Mouse (Mus musculus) intestine, embryonic 14.5 days (tissue): ENCODE measurements at regions not wholly inside any gene's neighbourhood (a gene's known extent, or its start where the extent isn't known, plus 50 kb on each side); places are given as distances from the start of the nearest gene placed in this dataset.

Experiments
- ATAC-seq: fragments of 200-750 bp; cut with Nextera tagmentation; replicated peaks from 2 replicates; pipeline ENCODE4 v1.8.0; 2017; ENCODE audit warnings: low read depth, moderate number of reproducible peaks, moderate TSS enrichment, moderate library complexity; ENCODE audit not compliant: low FRiP score, low TSS enrichment
- DNase-seq: peaks from one replicate; pipeline ENCODE4 v3.0.0-alpha.2; 2018; ENCODE audit warnings: low spot score
- H3K27ac ChIP-seq: fragments of 300-500 bp; sonication (generic); 2 replicates; pipeline ENCODE4 v1.5.1; 2014; ENCODE audit warnings: low read depth, mild to moderate bottlenecking, control low read depth
- H3K27me3 ChIP-seq: fragments of 300-500 bp; sonication (generic); replicated peaks from 2 replicates; pipeline ENCODE4 v1.6.1; 2014; ENCODE audit warnings: low read length, control low read depth; ENCODE audit not compliant: control insufficient read depth, insufficient read depth
- H3K36me3 ChIP-seq: fragments of 300-500 bp; sonication (generic); 2 replicates; pipeline ENCODE4 v1.6.1; 2014; ENCODE audit warnings: low read length, control low read depth; ENCODE audit not compliant: control insufficient read depth, insufficient read depth
- H3K4me1 ChIP-seq: fragments of 300-500 bp; sonication (generic); replicated peaks from 2 replicates; pipeline ENCODE4 v1.6.1; 2014; ENCODE audit warnings: low read length, control low read depth, mixed read lengths; ENCODE audit not compliant: control insufficient read depth, insufficient read depth
- H3K4me2 ChIP-seq: fragments of 300-500 bp; sonication (generic); 2 replicates; pipeline ENCODE4 v1.6.1; 2014; ENCODE audit warnings: low read length
- H3K4me3 ChIP-seq: fragments of 300-500 bp; sonication (generic); 2 replicates; pipeline ENCODE4 v1.5.1; 2014; ENCODE audit warnings: low read depth, low read length, control low read depth, mixed read lengths
- H3K9ac ChIP-seq: fragments of 300-500 bp; sonication (generic); 2 replicates; pipeline ENCODE4 v1.6.1; 2014; ENCODE audit warnings: mild to moderate bottlenecking, low read length
- H3K9me3 ChIP-seq: fragments of 300-500 bp; sonication (generic); 2 replicates; pipeline ENCODE4 v1.6.1; 2016; ENCODE audit warnings: low read length, control low read depth; ENCODE audit not compliant: control insufficient read depth
- WGBS: fragments of 180-500 bp; shearing (Covaris S2); extraction: QIAGEN DNeasy Blood & Tissue Kit; methylation state at CpG from one replicate; pipeline ENCODE4 v1.1.7; 2014; 5-methylcytosine and 5-hydroxymethylcytosine counted together

DNA sequence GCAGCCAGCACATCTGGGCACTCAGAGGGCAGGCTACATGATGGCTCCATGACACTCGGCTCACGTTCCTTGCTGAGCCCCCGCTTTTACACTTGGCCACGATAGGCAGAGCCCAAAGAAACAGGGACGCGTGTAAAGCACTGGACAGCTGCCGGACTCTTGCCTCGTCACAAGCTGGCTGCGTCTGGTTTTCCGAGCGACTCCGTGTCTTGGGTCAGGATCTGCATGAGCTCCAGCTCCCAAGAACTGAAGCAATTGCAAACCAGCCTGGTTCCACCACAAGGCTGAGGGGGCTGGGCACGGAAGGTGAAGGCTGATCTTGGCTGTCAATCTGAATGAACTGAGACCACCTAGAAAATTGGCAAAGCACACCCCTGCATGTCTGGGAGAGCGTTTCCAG, 65.1 kb upstream of the Zfp423 start:
- WGBS = 87% methylated on average over 14 of the region's 14 CpGs
- H3K9me3 ChIP-seq = no peaks in the 10 kb centered on the region
- H3K4me2 ChIP-seq = no peak overlapping the region
- no peaks in the 10 kb centered on the region for H3K36me3 ChIP-seq
- no peak overlapping the region for H3K4me3 ChIP-seq
- no peak for ATAC-seq
- DNase-seq = no peak
- H3K4me1 ChIP-seq = no peaks in the 10 kb centered on the region
- no peak overlapping the region for H3K9ac ChIP-seq
- H3K27ac ChIP-seq = no peak overlapping the region
- no peaks in the 10 kb centered on the region for H3K27me3 ChIP-seq

DNA sequence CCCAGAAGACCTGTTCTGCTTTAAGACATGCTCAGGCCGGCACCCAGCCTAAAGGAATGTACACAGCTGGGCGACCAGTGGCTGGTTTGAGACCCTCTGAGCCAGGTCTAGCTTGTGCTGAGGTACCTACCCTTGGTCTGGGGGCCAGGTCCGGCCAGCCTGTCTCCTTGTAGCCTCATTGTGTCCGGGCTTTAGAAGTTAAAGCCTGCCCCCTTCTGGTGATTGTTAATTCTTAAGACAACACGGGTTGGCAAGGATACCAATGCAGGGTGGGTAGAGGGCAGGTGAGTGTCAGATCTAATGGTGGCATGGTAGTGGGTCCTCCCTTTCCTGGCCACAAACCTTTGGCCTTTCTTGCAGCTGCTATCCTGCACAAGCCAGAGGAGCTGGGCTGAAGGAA, 64.0 kb upstream of the Zfp423 start:
- no peaks in the 10 kb centered on the region for H3K4me1 ChIP-seq
- no peak overlapping the region for H3K4me2 ChIP-seq
- H3K9me3 ChIP-seq = peaks cover 2% of the 10 kb centered on the region; the same call in 1 of the 2 replicates
- 16% methylated on average over 5 of the region's 5 CpGs for WGBS
- ATAC-seq (no peak; the same call in 1 of the 2 replicates), DNase-seq (no peak)
- no peaks in the 10 kb centered on the region for H3K36me3 ChIP-seq
- no peak overlapping the region for H3K4me3 ChIP-seq
- no peaks in the 10 kb centered on the region for H3K27me3 ChIP-seq
- H3K9ac ChIP-seq = no peak overlapping the region
- no peak overlapping the region for H3K27ac ChIP-seq

DNA sequence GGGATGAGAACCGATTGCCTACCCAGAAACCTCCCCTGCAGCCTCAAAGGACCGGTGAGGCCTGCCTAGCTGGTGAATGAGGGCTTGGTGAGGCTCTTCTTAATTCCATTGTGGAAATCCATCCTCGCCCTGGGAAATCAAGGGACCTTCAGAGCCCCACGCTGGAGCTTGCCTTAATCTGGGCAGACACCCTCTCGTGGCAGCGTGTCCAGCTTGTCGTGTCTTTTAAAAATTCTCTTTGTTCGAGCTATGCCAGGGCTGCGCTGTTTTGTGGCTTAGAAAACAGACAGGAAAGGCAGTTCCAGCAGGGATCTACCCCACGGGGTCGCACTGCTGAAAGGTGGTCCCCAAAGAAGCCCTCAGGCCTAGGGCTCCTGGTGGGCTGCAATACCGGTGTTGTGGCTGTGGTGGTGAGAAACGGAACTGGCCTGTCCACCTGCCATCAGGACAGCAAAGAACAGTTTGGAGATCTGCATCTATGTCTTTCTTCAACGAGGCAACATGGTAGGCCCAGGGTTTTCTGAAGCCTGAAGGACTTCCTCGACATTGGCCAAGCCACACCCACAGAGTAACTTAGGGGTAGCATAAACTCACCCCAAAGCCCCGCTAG, 63.5 kb upstream of the Zfp423 start:
- Histone ChIP-seq H3K9ac (no peak overlapping the region), H3K27me3 (no peaks in the 10 kb centered on the region)
- no peak for DNase-seq

DNA sequence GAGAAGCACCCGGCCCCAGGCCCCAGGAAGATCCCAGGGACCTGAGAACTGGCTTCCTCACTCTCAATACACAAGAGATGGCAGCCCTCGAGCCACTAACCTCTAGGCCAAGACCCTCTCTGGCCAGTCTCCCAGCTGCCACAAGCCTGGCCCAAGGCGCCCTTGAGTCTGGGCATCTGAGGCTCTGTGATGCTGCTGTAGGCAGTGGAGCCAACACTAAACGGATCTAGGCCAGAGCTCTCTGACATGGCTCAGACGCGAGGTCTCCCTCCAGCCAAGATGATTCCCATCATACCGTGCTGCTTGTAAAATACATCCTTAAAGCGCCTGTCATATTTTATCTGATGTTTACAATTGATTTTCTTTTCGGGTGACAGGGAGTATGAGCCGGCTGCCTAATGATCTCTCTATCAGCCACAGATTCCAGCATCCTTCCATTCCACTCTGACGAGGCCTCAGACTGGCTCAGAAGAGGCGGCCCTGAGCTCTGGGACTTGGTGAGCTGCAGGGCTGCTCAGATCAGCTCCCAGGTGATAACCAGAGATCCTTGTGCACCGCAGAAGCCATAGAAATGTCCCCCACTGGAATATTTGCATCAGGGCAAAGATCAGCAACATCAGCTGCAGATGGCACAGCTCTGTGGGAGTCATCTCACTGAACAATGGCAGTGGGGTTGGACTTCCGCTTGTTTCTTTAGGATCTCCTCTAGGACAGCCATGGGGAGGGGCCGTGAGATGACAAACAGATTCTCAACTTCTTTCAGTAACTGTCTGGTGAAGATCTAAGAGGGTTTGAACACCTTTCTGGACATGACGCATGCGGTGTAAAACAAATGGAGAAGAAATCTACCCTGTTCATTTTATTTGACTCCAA, 60.1 kb upstream of the Zfp423 start:
- Histone ChIP-seq H3K4me3 (no peak overlapping the region), H3K9me3 (peaks cover 5% of the 10 kb centered on the region; the same call in 1 of the 2 replicates), H3K27ac (no peak overlapping the region), H3K36me3 (no peaks in the 10 kb centered on the region), H3K27me3 (no peaks in the 10 kb centered on the region), H3K4me2 (no peak overlapping the region), H3K9ac (no peak overlapping the region), H3K4me1 (no peaks in the 10 kb centered on the region)
- WGBS = 70% methylated on average over 17 of the region's 17 CpGs
- ATAC-seq (no peak), DNase-seq (no peak)

More for the DNA sequence above, 63.5 kb upstream of the Zfp423 start:
- WGBS = 75% methylated on average over 16 of the region's 16 CpGs
- Histone ChIP-seq H3K27ac (no peak overlapping the region), H3K4me3 (no peak overlapping the region), H3K9me3 (peaks cover 5% of the 10 kb centered on the region; the same call in 1 of the 2 replicates), H3K4me1 (no peaks in the 10 kb centered on the region), H3K4me2 (no peak overlapping the region), H3K36me3 (no peaks in the 10 kb centered on the region)
- no peak for ATAC-seq

DNA sequence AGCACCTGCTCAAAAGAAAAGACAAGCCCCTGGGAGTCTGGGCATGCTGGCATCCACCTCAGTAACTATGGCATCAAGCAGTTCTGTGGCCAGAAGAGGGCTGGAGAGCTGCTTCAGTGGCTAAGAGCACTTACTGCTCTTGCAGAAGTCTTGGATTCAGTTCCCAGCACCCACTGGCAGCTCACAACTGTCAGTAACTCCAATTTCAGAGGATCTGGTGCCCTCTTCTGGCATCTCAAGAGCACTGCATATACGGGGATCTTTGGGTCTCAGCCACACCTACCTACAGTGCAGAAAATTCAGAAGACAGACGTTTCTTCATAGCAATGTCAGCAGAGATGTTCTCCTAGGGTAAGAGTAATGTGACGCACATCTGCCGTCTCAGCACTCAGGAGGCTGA, 59.1 kb upstream of the Zfp423 start:
- Histone ChIP-seq H3K27ac (no peak overlapping the region), H3K27me3 (no peaks in the 10 kb centered on the region), H3K4me1 (no peaks in the 10 kb centered on the region), H3K9me3 (peaks cover 5% of the 10 kb centered on the region; the same call in 1 of the 2 replicates), H3K9ac (no peak overlapping the region), H3K4me3 (no peak overlapping the region), H3K36me3 (no peaks in the 10 kb centered on the region), H3K4me2 (no peak overlapping the region)
- ATAC-seq = no peak
- DNase-seq = no peak
- WGBS = 91% methylated on average over 4 of the region's 4 CpGs

DNA sequence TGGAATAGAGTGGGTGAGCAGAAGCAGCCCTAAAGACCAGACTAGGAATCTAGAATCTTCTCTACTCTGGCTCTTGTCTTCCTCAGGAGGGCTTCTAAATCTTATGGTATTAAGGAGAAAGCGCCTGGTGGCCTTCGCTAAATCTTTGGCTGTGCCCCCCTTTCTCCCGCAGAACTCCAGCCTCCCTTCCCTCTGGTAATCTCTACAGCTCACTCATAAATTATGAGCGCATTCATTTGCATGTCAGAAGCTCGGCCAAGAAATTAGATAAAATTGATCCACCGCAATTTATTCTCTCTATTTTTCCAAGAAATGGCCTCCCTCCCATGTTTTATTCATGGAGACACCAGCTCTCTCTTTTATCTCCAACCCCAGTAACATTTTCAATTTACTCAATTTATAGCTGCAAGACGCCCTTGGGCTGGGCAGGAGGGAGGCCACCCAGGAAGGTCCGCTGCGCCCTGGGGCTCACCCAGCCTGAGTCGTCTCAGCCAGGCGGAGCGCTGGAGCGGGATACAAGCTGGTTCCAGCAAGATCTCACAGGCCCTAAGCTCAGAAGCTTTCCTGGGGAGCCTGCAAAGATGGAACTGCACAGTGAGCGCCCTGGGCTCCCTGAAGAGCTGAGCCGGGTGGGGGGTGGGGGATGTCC, 52.9 kb upstream of the Zfp423 start:
- Histone ChIP-seq H3K27me3 (no peaks in the 10 kb centered on the region), H3K36me3 (no peaks in the 10 kb centered on the region), H3K27ac (no peak overlapping the region), H3K4me3 (no peak overlapping the region), H3K9ac (no peak overlapping the region), H3K4me2 (no peak overlapping the region), H3K4me1 (no peaks in the 10 kb centered on the region), H3K9me3 (no peaks in the 10 kb centered on the region)
- DNase-seq = no peak
- ATAC-seq = no peak
- WGBS = 41% methylated on average over 15 of the region's 15 CpGs

DNA sequence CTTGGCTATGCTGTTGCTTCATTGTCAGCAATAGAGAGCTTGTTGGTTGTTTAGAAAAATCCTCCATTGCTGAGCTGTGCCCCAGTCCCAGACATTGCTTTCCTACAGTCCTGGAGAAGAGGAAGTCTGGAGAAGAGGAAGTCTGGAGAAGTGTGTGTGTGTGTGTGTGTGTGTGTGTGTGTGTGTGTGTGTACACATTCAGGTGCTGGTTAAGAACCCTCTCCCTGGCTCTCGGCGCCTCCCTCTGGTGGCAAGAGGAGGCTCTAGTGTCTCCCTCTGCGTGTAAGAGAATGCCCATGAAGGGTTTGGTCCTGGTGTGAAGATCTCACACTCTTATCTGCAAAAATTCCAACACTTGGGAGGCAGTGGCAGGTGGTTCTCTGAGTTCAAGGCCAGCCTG, 51.2 kb upstream of the Zfp423 start:
- Histone ChIP-seq H3K27me3 (no peaks in the 10 kb centered on the region), H3K9me3 (no peaks in the 10 kb centered on the region), H3K36me3 (no peaks in the 10 kb centered on the region), H3K4me1 (no peaks in the 10 kb centered on the region), H3K9ac (no peak overlapping the region), H3K27ac (no peak overlapping the region), H3K4me2 (no peak overlapping the region), H3K4me3 (no peak overlapping the region)
- WGBS = 33% methylated on average over 3 of the region's 3 CpGs
- ATAC-seq = no peak
- DNase-seq = no peak

DNA sequence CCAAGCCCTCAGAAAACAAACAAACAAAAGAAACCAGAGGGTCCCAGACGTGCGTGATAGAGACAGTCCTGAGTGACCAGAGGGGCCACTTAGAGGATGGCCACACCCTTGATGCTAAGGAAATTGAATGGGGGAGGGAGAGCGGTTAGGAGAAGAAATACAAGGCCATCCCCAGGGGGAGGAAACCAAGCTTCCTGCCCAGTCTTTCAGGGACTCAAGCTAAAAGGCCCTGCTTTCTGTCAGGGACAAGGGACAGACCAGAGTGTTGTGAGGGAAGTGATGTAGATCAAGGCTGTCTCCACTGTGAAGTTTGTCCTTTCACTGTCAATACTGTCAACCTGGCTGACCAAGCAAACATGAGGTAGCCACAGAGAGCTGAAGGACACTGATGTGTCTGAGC, 50.5 kb upstream of the Zfp423 start:
- DNase-seq = no peak
- Histone ChIP-seq H3K27ac (no peak overlapping the region), H3K9ac (no peak overlapping the region), H3K4me1 (no peaks in the 10 kb centered on the region), H3K4me3 (no peak overlapping the region), H3K9me3 (no peaks in the 10 kb centered on the region), H3K36me3 (no peaks in the 10 kb centered on the region), H3K27me3 (no peaks in the 10 kb centered on the region), H3K4me2 (no peak overlapping the region)
- no peak for ATAC-seq
- WGBS = 58% methylated on average over 3 of the region's 3 CpGs
